Mouse (Mus musculus) midbrain, embryonic 11.5 days (tissue): ENCODE measurements around the gene Nlgn1. TPM values are rescaled to one million over a fixed set of nuclear protein-coding genes. Genes with fewer than 3 reads are reported as not detected.

Experiments
- ATAC-seq: fragments of 200-750 bp; cut with Nextera tagmentation; 2 replicates; pipeline ENCODE4 v1.8.0; 2017; ENCODE audit warnings: moderate TSS enrichment, moderate library complexity; ENCODE audit not compliant: low FRiP score
- DNase-seq: peaks from one replicate; pipeline ENCODE4 v3.0.0; 2015; ENCODE audit warnings: low spot score; ENCODE audit errors: missing footprints
- H3K27ac ChIP-seq: fragments of 300-500 bp; sonication (generic); 2 replicates; pipeline ENCODE4 v1.5.1; 2014; ENCODE audit warnings: low read depth, low read length
- H3K27me3 ChIP-seq: fragments of 300-500 bp; sonication (generic); 2 replicates; pipeline ENCODE4 v1.6.1; 2014; ENCODE audit warnings: mild to moderate bottlenecking, low read length, moderate library complexity, mixed read lengths; ENCODE audit not compliant: control insufficient read depth, insufficient read depth
- H3K36me3 ChIP-seq: fragments of 300-500 bp; sonication (generic); 2 replicates; pipeline ENCODE4 v1.6.1; 2014; ENCODE audit warnings: mild to moderate bottlenecking, low read length, moderate library complexity, mixed read lengths; ENCODE audit not compliant: control insufficient read depth, insufficient read depth
- H3K4me1 ChIP-seq: fragments of 300-500 bp; sonication (generic); 2 replicates; pipeline ENCODE4 v1.6.1; 2014; ENCODE audit warnings: low read length; ENCODE audit not compliant: control insufficient read depth, insufficient read depth
- H3K4me2 ChIP-seq: fragments of 300-500 bp; sonication (generic); 2 replicates; pipeline ENCODE4 v1.6.1; 2014; ENCODE audit warnings: mild to moderate bottlenecking, moderate library complexity
- H3K4me3 ChIP-seq: fragments of 300-500 bp; sonication (generic); 2 replicates; pipeline ENCODE4 v1.5.1; 2014; ENCODE audit warnings: low read depth, low read length
- H3K9ac ChIP-seq: fragments of 300-500 bp; sonication (generic); 2 replicates; pipeline ENCODE4 v1.6.1; 2014; ENCODE audit warnings: low read length
- H3K9me3 ChIP-seq: fragments of 300-500 bp; sonication (generic); 2 replicates; pipeline ENCODE4 v1.6.1; 2016; ENCODE audit warnings: low read length; ENCODE audit not compliant: control insufficient read depth
- WGBS: fragments of 180-500 bp; shearing (Covaris S2); extraction: QIAGEN DNeasy Blood & Tissue Kit; methylation state at CpG from one replicate; pipeline ENCODE4 v1.1.7; 2014; 5-methylcytosine and 5-hydroxymethylcytosine counted together
- polyA plus RNA-seq: library from polyadenylated mRNA; unstranded; fragments of >200 nt; fragmentation: Nextera tagmentation; extraction: Ambion mirVana; gene quantifications from 2 replicates; pipeline ENCODE4 v1.2.1, GENCODE M21; 2014

Gene Nlgn1
- polyA plus RNA-seq, 1 experiment from 2014 or later, result 3.8 TPM

- Histone ChIP-seq H3K4me2 (no peak overlapping the region), H3K4me1 (peaks cover 7% of the 10 kb centered on the region), H3K9ac (no peak overlapping the region), H3K9me3 (no peaks in the 10 kb centered on the region), H3K27ac (no peak overlapping the region), H3K36me3 (no peaks in the 10 kb centered on the region), H3K4me3 (no peak overlapping the region), H3K27me3 (no peaks in the 10 kb centered on the region)
- WGBS, result 16% methylated on average over 9 of the region's 9 CpGs
- DNase-seq (no peak), ATAC-seq (0 out of 2 replicates have a peak, but pooled peaks have one; percentile 27)
Observed at GRCm38 (mm10) chr3:26134839-26135651, 197.2 kb downstream of the Nlgn1 start.

- H3K27me3 ChIP-seq, result no peaks in the 10 kb centered on the region
- no peak overlapping the region for H3K27ac ChIP-seq
- H3K4me1 ChIP-seq, result peaks cover 7% of the 10 kb centered on the region
- no peaks in the 10 kb centered on the region for H3K36me3 ChIP-seq
- DNase-seq (no peak), ATAC-seq (no peak)
- no peak overlapping the region for H3K9ac ChIP-seq
- WGBS, result 85% methylated on average over 2 of the region's 2 CpGs
- H3K9me3 ChIP-seq, result no peaks in the 10 kb centered on the region
- no peak overlapping the region for H3K4me2 ChIP-seq
- H3K4me3 ChIP-seq, result no peak overlapping the region
Observed at GRCm38 (mm10) chr3:26130919-26131318, 201.3 kb downstream of the Nlgn1 start.

GRCm38 (mm10) chr3:26129455-26129854 is 202.8 kb downstream of the Nlgn1 start:
- no peaks in the 10 kb centered on the region for H3K9me3 ChIP-seq
- no peaks in the 10 kb centered on the region for H3K4me1 ChIP-seq
- H3K4me3 ChIP-seq, result no peak overlapping the region
- no peaks in the 10 kb centered on the region for H3K27me3 ChIP-seq
- H3K9ac ChIP-seq, result no peak overlapping the region
- H3K36me3 ChIP-seq, result no peaks in the 10 kb centered on the region
- 68% methylated on average over 6 of the region's 6 CpGs for WGBS
- DNase-seq (no peak), ATAC-seq (no peak)
- H3K27ac ChIP-seq, result no peak overlapping the region
- no peak overlapping the region for H3K4me2 ChIP-seq

GRCm38 (mm10) chr3:26117071-26117470 is 215.2 kb downstream of the Nlgn1 start:
- Histone ChIP-seq H3K4me1 (no peaks in the 10 kb centered on the region), H3K27me3 (no peaks in the 10 kb centered on the region), H3K36me3 (no peaks in the 10 kb centered on the region), H3K9me3 (no peaks in the 10 kb centered on the region), H3K27ac (no peak overlapping the region), H3K9ac (no peak overlapping the region), H3K4me2 (no peak overlapping the region), H3K4me3 (no peak overlapping the region)
- DNase-seq, result no peak
- ATAC-seq, result no peak
- 96% methylated on average over 1 of the region's 1 CpGs for WGBS

GRCm38 (mm10) chr3:26106361-26106760 is 225.9 kb downstream of the Nlgn1 start:
- H3K36me3 ChIP-seq, result no peaks in the 10 kb centered on the region
- 87% methylated on average over 7 of the region's 7 CpGs for WGBS
- H3K27ac ChIP-seq, result no peak overlapping the region
- H3K4me2 ChIP-seq, result no peak overlapping the region
- DNase-seq, result no peak
- H3K9me3 ChIP-seq, result no peaks in the 10 kb centered on the region
- H3K4me3 ChIP-seq, result no peak overlapping the region
- H3K27me3 ChIP-seq, result no peaks in the 10 kb centered on the region
- H3K4me1 ChIP-seq, result no peaks in the 10 kb centered on the region
- H3K9ac ChIP-seq, result no peak overlapping the region
- ATAC-seq, result no peak

- H3K4me2 ChIP-seq, result no peak overlapping the region
- H3K36me3 ChIP-seq, result no peaks in the 10 kb centered on the region
- H3K27me3 ChIP-seq, result no peaks in the 10 kb centered on the region
- H3K4me1 ChIP-seq, result no peaks in the 10 kb centered on the region
- no peak for ATAC-seq
- no peak overlapping the region for H3K9ac ChIP-seq
- WGBS, result 66% methylated on average over 3 of the region's 3 CpGs
- H3K4me3 ChIP-seq, result no peak overlapping the region
- no peak for DNase-seq
- H3K9me3 ChIP-seq, result no peaks in the 10 kb centered on the region
- H3K27ac ChIP-seq, result no peak overlapping the region
Observed at GRCm38 (mm10) chr3:26105528-26105927, 226.7 kb downstream of the Nlgn1 start.

GRCm38 (mm10) chr3:26102271-26102670 is 230.0 kb downstream of the Nlgn1 start:
- WGBS, result 69% methylated on average over 1 of the region's 1 CpGs
- Histone ChIP-seq H3K4me1 (no peaks in the 10 kb centered on the region), H3K9ac (no peak overlapping the region), H3K9me3 (no peaks in the 10 kb centered on the region), H3K27me3 (no peaks in the 10 kb centered on the region), H3K4me3 (no peak overlapping the region), H3K36me3 (no peaks in the 10 kb centered on the region), H3K27ac (no peak overlapping the region), H3K4me2 (no peak overlapping the region)
- no peak for ATAC-seq
- DNase-seq, result no peak

GRCm38 (mm10) chr3:26095551-26095950 is 236.7 kb downstream of the Nlgn1 start:
- Histone ChIP-seq H3K27me3 (no peaks in the 10 kb centered on the region), H3K9me3 (no peaks in the 10 kb centered on the region), H3K4me3 (no peak overlapping the region), H3K4me1 (no peaks in the 10 kb centered on the region), H3K27ac (no peak overlapping the region), H3K36me3 (no peaks in the 10 kb centered on the region), H3K9ac (no peak overlapping the region), H3K4me2 (no peak overlapping the region)
- ATAC-seq (no peak), DNase-seq (no peak)

GRCm38 (mm10) chr3:26069366-26069765 is 262.9 kb downstream of the Nlgn1 start:
- Histone ChIP-seq H3K4me2 (no peak overlapping the region), H3K27ac (no peak overlapping the region)
- no peak for ATAC-seq

More at GRCm38 (mm10) chr3:26069366-26069765, 262.9 kb downstream of the Nlgn1 start:
- DNase-seq, result no peak
- Histone ChIP-seq H3K36me3 (no peaks in the 10 kb centered on the region), H3K9ac (no peak overlapping the region), H3K27me3 (no peaks in the 10 kb centered on the region), H3K4me3 (no peak overlapping the region), H3K9me3 (no peaks in the 10 kb centered on the region), H3K4me1 (no peaks in the 10 kb centered on the region)
